ENCODE assay signal across 28 mouse cellular contexts in genomic region chr4:83108659-83108967, GRCm38 (mm10). TPM values are rescaled to one million over a fixed set of nuclear protein-coding genes. Genes with fewer than 3 reads are reported as not detected.
DNase-seq lines count a peak whose midpoint lies in the region; ATAC-seq lines count a peak whose summit lies in the region.
"Had no signal": no experiment of that assay in that cellular context is flagged by ENCODE, and none has a peak within 500 bp of the region (broad histone marks: within the 10 kb centered on the region; RNA-seq: fewer than 3 reads in every experiment).

No protein-coding gene starts in this region.

- no peaks in the 10 kb centered on the region for H3K36me3 ChIP-seq in embryonic facial prominence, embryonic 12.5 days
- no peaks in the 10 kb centered on the region for H3K36me3 ChIP-seq in embryonic facial prominence, embryonic 10.5 days (replicated peaks)
- H3K36me3 ChIP-seq in lung, embryonic 16.5 days (ENCODE audit: control insufficient read depth, insufficient read depth, low read length) = no peaks in the 10 kb centered on the region
- no peaks in the 10 kb centered on the region for H3K36me3 ChIP-seq in embryonic facial prominence, embryonic 15.5 days
- H3K36me3 ChIP-seq: heart, embryonic 12.5 days; kidney, embryonic 15.5 days; limb, embryonic 13.5 days; midbrain, embryonic 13.5 days; neural tube, embryonic 13.5 days had no signal

- H3K4me1 ChIP-seq in embryonic facial prominence, embryonic 12.5 days = peaks cover 3% of the 10 kb centered on the region; the same call in 1 of the 2 replicates
- no peaks in the 10 kb centered on the region; the same call in none of the 2 replicates for H3K4me1 ChIP-seq in embryonic facial prominence, embryonic 10.5 days
- peaks cover 4% of the 10 kb centered on the region; the same call in 1 of the 2 replicates for H3K4me1 ChIP-seq in lung, embryonic 16.5 days (replicated peaks; ENCODE audit: control insufficient read depth, insufficient read depth, low read length)
- H3K4me1 ChIP-seq in embryonic facial prominence, embryonic 15.5 days = peaks cover 9% of the 10 kb centered on the region; the same call in 1 of the 2 replicates
- H3K4me1 ChIP-seq: kidney, embryonic 15.5 days; midbrain, embryonic 13.5 days; neural tube, embryonic 13.5 days had no signal

- no peak overlapping the region for H3K4me2 ChIP-seq in embryonic facial prominence, embryonic 12.5 days (replicated peaks)
- H3K4me2 ChIP-seq in lung, embryonic 16.5 days (ENCODE audit: low read depth, low read length) = no peak overlapping the region
- H3K4me2 ChIP-seq in embryonic facial prominence, embryonic 15.5 days (replicated peaks) = no peak overlapping the region
- H3K4me2 ChIP-seq: heart, embryonic 12.5 days; hindbrain, embryonic 14.5 days; kidney, embryonic 15.5 days; liver, embryonic 11.5 days; midbrain, embryonic 13.5 days; neural tube, embryonic 13.5 days had no signal

- no peak overlapping the region for H3K9ac ChIP-seq in embryonic facial prominence, embryonic 12.5 days
- H3K9ac ChIP-seq in lung, embryonic 16.5 days (ENCODE audit: low read length) = no peak overlapping the region
- no peak overlapping the region for H3K9ac ChIP-seq in embryonic facial prominence, embryonic 15.5 days
- H3K9ac ChIP-seq: heart, embryonic 12.5 days; hindbrain, embryonic 14.5 days; kidney, embryonic 15.5 days; limb, embryonic 13.5 days; midbrain, embryonic 13.5 days; neural tube, embryonic 13.5 days had no signal

- no peak overlapping the region for H3K4me3 ChIP-seq in embryonic facial prominence, embryonic 12.5 days
- H3K4me3 ChIP-seq in embryonic facial prominence, embryonic 10.5 days = no peak overlapping the region
- no peak overlapping the region for H3K4me3 ChIP-seq in lung, embryonic 16.5 days (ENCODE audit: low read length)
- H3K4me3 ChIP-seq in embryonic facial prominence, embryonic 15.5 days (replicated peaks) = no peak overlapping the region
- H3K4me3 ChIP-seq: heart, embryonic 12.5 days; kidney, embryonic 15.5 days; limb, embryonic 13.5 days; midbrain, embryonic 13.5 days; neural tube, embryonic 13.5 days had no signal

- H3K27me3 ChIP-seq in embryonic facial prominence, embryonic 12.5 days = no peaks in the 10 kb centered on the region
- no peaks in the 10 kb centered on the region for H3K27me3 ChIP-seq in embryonic facial prominence, embryonic 10.5 days (replicated peaks; ENCODE audit: low read depth, poor library complexity, severe bottlenecking)
- H3K27me3 ChIP-seq in lung, embryonic 16.5 days (ENCODE audit: control insufficient read depth, insufficient read depth, low read depth, low read length) = no peaks in the 10 kb centered on the region
- no peaks in the 10 kb centered on the region for H3K27me3 ChIP-seq in embryonic facial prominence, embryonic 15.5 days
- H3K27me3 ChIP-seq: CH12.LX; heart, embryonic 12.5 days; kidney, embryonic 15.5 days; limb, embryonic 13.5 days; midbrain, embryonic 13.5 days; neural tube, embryonic 13.5 days had no signal

- WGBS in embryonic facial prominence, embryonic 12.5 days = 61% methylated on average over 3 of the region's 3 CpGs
- WGBS in embryonic facial prominence, embryonic 10.5 days = 82% methylated on average over 3 of the region's 3 CpGs
- WGBS in lung, embryonic 16.5 days = 37% methylated on average over 3 of the region's 3 CpGs
- WGBS in embryonic facial prominence, embryonic 15.5 days = 56% methylated on average over 3 of the region's 3 CpGs

- no peak for ATAC-seq in embryonic facial prominence, embryonic 12.5 days (ENCODE audit: insufficient number of reproducible peaks, insufficient read depth, low FRiP score, low TSS enrichment)
- ATAC-seq in lung, embryonic 16.5 days (ENCODE audit: low read depth) = peak; percentile 88
- no peak for ATAC-seq in embryonic facial prominence, embryonic 15.5 days (ENCODE audit: insufficient number of reproducible peaks, low FRiP score, low TSS enrichment, low read depth)
- ATAC-seq: forebrain, embryonic 14.5 days; midbrain, embryonic 13.5 days had no signal

- no peak for DNase-seq in embryonic facial prominence, embryonic 10.5 days (ENCODE audit: low spot score)
- DNase-seq in lung, adult 18-20 months = no peak
- no peak for DNase-seq in gastrocnemius, postnatal 25 days
- DNase-seq in spleen, postnatal 10 days (ENCODE audit: low spot score in 2 of 2) = no peak
- DNase-seq: adrenal gland, postnatal 14 days; cerebellum, adult 11 months; cerebellum, adult 9-10 months; cerebellum, postnatal 36 days; gastrocnemius, postnatal 14 days; heart, adult 18-20 months; kidney, adult 18-20 months; kidney, postnatal 25 days had no signal

- H3K9me3 ChIP-seq in embryonic facial prominence, embryonic 12.5 days = no peaks in the 10 kb centered on the region
- no peaks in the 10 kb centered on the region for H3K9me3 ChIP-seq in embryonic facial prominence, embryonic 10.5 days
- H3K9me3 ChIP-seq in lung, embryonic 16.5 days (ENCODE audit: control insufficient read depth, low read length) = no peaks in the 10 kb centered on the region
- no peaks in the 10 kb centered on the region for H3K9me3 ChIP-seq in embryonic facial prominence, embryonic 15.5 days (replicated peaks)
- H3K9me3 ChIP-seq: heart, embryonic 12.5 days; kidney, embryonic 15.5 days; limb, embryonic 13.5 days; midbrain, embryonic 13.5 days; neural tube, embryonic 13.5 days had no signal

- peak overlapping the region; percentile 32; the same call in 1 of the 2 replicates for H3K27ac ChIP-seq in embryonic facial prominence, embryonic 12.5 days
- no peak overlapping the region; the same call in 1 of the 2 replicates for H3K27ac ChIP-seq in embryonic facial prominence, embryonic 10.5 days (replicated peaks)
- peak overlapping the region; percentile 81 for H3K27ac ChIP-seq in lung, embryonic 16.5 days (ENCODE audit: low read length)
- 0 out of 2 replicates have a peak overlapping the region, but pooled peaks have one; percentile 34 for H3K27ac ChIP-seq in embryonic facial prominence, embryonic 15.5 days (replicated peaks)
- H3K27ac ChIP-seq: hindbrain, embryonic 14.5 days; kidney, embryonic 15.5 days; limb, embryonic 13.5 days; macrophage; midbrain, embryonic 13.5 days; neural tube, embryonic 13.5 days had no signal

RNA-seq across cellular contexts. Expression of gene Frem1, which starts 56.5 kb away (rescaled TPM):
- 25.7 and 26.1 TPM in 2 replicates for polyA plus RNA-seq in embryonic facial prominence, embryonic 12.5 days (2016; fragmentation: Nextera tagmentation; extraction: Ambion mirVana)
- polyA plus RNA-seq in embryonic facial prominence, embryonic 10.5 days (2016; fragmentation: Nextera tagmentation; extraction: Ambion mirVana) = 15.0 and 15.5 TPM in 2 replicates
- polyA plus RNA-seq in lung, embryonic 16.5 days (2015; fragmentation: Nextera tagmentation; extraction: Ambion mirVana) = 31.9 and 33.6 TPM in 2 replicates
- polyA plus RNA-seq in embryonic facial prominence, embryonic 15.5 days (2015; fragmentation: Nextera tagmentation; extraction: Ambion mirVana) = 13.9 and 14.1 TPM in 2 replicates
- 1 to 10 TPM in 1 of 2 experiments, under 1 TPM in 1; 0.64 to 1.7 TPM for total RNA-seq in gastrocnemius, postnatal 25 days (2021)
- total RNA-seq: CH12.LX; hematopoietic stem cell, adult 5-6 weeks; megakaryocyte-erythroid progenitor cell, adult 5-6 weeks had no signal
- polyA plus RNA-seq: C2C12, macrophage had no signal
